Mouse (Mus musculus) embryo, embryonic 11.5 days (tissue): ENCODE measurements around the gene Mum1.

Experiments
- DNase-seq: peaks from one replicate; pipeline ENCODE4 v3.0.0-alpha.2; 2012; ENCODE audit warnings: low read depth, low spot score

Gene Mum1

DNA sequence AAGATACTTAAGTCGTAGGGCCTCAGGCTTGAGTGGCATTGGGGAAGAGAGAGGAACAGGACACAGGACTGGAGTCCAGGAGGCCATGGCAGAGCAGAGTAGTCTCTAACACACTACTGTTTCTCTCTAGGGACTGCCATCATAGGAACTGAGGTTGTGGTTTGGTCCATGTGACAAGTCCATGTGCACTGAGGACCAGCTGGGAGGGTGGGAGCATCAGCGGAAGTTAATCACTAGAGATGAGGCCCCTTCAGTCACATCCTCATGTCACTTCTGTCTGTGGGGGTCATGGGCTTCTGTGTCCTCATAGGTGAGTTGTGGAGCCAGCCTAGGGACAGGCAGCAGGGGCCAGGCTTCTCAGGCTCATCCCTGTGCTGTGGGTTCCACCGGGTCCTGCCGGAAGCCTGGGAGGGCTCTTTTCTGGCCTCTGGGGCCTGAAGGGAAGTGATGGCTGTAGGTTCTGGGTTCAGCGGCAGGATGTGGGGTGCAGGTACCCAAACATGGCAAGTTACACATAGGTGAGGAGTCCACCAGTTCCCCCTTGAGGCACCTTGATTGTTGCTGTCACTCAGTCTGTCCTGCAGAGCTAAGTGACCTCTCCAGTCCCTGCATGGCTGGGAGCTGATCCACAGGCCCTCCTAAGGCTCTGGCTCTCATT is 45.1 kb downstream of the Mum1 start:
- no peak for DNase-seq

DNA sequence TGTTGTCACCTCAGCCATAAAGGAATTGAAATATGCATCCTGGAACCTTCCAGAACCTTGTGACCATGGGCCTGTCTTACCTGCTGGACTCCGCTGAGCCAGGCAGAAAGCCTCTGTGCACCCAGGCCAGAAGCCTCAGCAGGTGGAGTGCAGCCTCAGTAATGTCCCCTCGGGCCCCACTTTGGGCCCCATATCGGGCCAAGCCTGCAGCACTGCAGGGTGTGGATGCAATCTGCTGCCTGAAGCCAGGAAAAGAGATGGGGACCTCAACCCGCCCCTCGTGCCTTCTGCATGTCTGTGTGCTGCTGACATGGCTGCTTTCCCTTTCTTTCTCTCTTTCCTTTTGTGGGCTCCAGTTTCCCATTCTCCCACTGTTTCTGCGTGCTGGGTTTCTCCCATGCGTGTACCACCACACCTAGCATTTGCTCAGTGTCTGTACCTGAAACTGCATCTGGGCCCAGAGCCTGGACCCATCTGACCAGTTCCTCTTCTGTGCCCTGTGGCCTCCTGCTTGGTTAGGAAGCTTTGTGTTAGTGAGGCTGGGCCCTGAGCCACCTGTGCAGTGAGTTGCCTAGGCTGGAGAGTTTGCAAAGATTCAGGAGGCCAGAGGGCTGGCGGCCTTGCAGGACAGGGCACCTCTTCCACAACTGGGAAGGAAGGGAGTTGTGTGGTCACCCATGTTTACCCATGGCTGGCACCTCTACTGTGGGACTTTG is 45.8 kb downstream of the Mum1 start:
- DNase-seq, result no peak

DNA sequence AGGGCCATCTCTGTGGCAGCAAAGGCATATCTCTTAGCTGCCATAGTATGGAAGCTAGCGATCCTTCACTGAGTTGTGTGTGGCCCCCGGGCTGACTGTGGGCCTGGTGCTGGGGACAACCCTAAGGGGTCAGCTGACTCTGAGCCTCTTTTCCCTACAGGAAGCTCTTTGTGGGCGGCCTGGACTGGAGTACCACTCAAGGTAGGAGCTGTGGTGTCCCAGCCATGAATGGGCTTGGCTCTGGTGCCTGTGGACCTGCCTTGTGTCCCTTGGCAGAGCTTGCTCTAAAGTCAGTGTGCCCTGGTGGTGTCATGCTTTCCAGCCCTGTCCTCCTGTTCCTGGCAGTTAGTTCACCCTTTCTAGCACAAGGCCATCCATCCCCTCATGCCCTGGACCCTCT is 47.6 kb downstream of the Mum1 start:
- DNase-seq, result no peak

DNA sequence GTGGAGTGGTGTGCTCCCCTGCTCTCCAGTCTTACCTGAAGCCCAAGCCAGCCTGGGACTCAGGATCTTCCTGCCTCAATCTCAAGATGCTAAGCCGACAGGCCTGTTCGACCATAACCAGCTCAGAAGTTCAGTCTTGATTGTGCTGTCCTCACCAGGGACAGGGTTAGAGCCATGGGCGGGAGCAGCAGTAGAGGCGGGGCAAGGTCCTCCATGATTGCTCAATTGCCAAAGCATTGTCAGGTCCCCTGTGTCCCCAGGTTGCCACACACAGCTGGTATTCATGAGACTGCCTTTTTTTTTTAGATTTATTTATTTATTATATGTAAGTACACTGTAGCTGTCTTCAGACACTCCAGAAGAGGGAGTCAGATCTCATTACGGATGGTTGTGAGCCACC is 50.0 kb downstream of the Mum1 start:
- no peak for DNase-seq

GRCm38 (mm10) chr10:80278390-80278789 is 52.2 kb downstream of the Mum1 start:
- no peak for DNase-seq

DNA sequence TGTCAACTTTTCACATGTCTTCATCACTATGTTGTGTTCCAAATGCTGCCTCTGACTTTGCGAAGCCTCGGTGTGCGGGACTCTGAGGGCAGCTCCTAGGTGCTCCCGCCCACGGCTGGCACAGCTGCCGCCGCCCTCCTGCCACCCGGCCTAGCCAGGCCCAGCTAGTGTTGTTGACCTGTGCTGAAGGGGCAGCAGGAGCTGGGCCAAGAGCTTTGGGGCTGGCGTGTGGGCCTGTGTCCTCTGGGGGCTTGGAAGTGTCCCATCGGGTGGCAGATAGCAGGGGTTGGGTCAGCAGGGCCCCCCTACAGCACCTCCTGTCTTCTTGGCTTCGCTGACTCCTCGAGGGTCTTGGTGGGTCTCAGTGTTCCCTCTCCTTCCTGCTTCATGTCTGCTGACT is 53.0 kb downstream of the Mum1 start:
- no peak for DNase-seq

GRCm38 (mm10) chr10:80281304-80281703 is 55.1 kb downstream of the Mum1 start:
- no peak for DNase-seq

- no peak for DNase-seq
Measured at GRCm38 (mm10) chr10:80281921-80282371, 55.7 kb downstream of the Mum1 start.

DNA sequence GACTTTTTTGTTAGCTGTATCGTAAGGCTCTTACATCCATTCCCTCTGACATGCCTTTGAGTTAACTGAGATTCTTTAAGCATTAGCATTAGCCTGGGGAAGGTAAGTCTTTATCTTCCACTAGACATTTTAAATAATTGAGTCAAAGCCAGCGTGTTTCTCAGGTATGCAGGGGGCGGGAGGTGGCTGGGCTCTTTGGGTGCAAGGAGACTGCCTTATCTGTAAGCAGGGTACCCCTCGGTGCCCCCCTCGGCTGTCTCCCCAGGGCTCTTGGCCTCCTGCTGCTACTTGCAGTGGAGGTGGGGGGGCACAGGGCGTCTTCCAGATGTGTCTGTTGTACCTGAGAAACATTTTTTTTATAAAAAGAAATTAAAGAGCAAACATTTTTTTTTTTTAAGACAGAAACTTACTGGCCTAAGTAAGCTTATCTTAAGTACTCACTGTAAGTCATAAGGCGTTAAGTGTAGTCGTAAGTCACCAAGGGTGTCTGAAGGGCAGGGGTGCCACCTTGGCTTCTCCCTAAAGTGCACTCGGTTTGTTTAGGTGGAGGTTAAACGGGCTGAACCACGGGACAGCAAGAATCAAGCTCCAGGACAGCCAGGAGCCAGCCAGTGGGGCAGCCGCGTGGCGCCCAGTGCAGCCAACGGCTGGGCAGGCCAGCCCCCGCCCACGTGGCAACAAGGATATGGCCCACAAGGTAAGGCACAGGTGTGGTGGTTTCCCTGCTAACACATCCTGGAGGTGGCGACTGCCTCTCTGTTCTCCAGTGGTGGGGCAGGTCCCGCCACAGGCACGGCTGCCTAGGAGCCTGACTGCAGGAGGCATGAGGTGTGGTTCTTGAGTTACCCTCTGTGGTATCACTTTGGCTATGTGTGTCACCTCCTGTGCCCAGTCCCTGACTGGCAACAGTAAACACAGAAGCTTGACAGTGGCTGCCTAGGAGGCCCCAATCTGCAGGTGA is 56.5 kb downstream of the Mum1 start:
- no peak for DNase-seq

GRCm38 (mm10) chr10:80285222-80286070 is 59.2 kb downstream of the Mum1 start:
- no peak for DNase-seq

DNA sequence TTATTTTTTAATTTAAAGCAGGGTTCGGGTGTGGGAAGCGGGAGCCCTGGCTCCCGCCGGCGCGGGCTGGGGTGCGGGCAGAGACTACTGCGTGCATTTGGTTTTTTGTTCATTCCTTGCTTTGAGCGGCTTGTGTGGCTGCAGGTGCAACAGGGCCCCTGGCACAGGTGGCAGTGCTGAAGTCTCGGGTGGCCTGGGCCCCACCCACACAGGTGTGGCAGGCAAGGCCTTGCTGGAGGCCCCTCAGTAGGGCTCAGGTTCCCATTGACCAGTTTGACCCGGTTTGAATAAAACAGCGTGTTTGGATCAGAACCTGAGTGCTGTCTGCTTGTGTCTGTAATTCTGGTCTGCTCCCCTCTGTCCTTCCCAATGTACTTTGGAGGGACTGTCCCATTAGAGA is 61.9 kb downstream of the Mum1 start:
- no peak for DNase-seq

DNA sequence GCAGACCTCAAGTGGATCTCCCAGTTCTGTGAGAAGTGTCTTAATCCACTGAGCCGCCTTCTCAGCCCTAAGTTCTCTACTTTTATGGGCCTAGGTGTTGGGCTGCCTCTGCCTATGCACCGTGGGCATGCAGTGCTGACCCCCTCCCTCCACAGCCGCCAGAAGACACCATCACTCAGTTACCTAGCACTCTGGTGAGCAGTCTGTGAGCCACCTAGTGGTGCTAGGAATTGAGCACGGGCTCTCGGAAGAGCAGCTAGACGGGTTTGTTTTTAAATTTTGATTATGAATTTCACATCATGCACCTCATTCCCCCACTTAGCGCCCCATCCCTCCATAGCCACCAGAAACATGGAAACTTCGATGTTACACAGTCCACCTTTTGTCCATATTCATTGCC is 62.4 kb downstream of the Mum1 start:
- no peak for DNase-seq

GRCm38 (mm10) chr10:80292251-80293146 is 66.3 kb downstream of the Mum1 start, which contains the start of gene Rps15:
Rps15 (plus strand) TSS chr10:80292453.
- DNase-seq, result peak; percentile 95

GRCm38 (mm10) chr10:80293325-80293724 is 67.1 kb downstream of the Mum1 start:
- no peak for DNase-seq
